Mouse (Mus musculus) heart, embryonic 14.5 days (tissue): ENCODE results near the gene Phf1. TPM values are rescaled to one million over a fixed set of nuclear protein-coding genes. Genes with fewer than 3 reads are reported as not detected.

ENCODE experiments used
- ATAC-seq: fragments of 200-750 bp; cut with Nextera tagmentation; 2 replicates; pipeline ENCODE4 v1.8.0; 2017; ENCODE audit warnings: low read depth, moderate TSS enrichment; ENCODE audit not compliant: insufficient number of reproducible peaks, insufficient read depth, low FRiP score
- H3K27ac ChIP-seq, 2 experiments: fragments of 200-500 bp in 1 of 2; fragments of 300-500 bp in 1 of 2; sonication (generic) in 1 of 2; replicated peaks in 1 of 2; 2 replicates each; pipeline ENCODE4 v1.5.1; 2012 to 2014; ENCODE audit warnings: low read depth in 2 of 2, low read length in 2 of 2, control low read depth in 1 of 2, mild to moderate bottlenecking in 1 of 2, mixed read lengths in 1 of 2; ENCODE audit not compliant: control insufficient read depth in 1 of 2, insufficient read depth in 1 of 2
- H3K27me3 ChIP-seq: fragments of 300-500 bp; sonication (generic); 2 replicates; pipeline ENCODE4 v1.6.1; 2014; ENCODE audit warnings: mild to moderate bottlenecking, low read length, control low read depth; ENCODE audit not compliant: control insufficient read depth, insufficient read depth
- H3K36me3 ChIP-seq: fragments of 300-500 bp; sonication (generic); 2 replicates; pipeline ENCODE4 v1.6.1; 2014; ENCODE audit warnings: mild to moderate bottlenecking, control low read depth, low read length, mixed read lengths; ENCODE audit not compliant: control insufficient read depth, insufficient read depth
- H3K4me1 ChIP-seq, 2 experiments: fragments of 200-500 bp in 1 of 2; fragments of 300-500 bp in 1 of 2; sonication (generic) in 1 of 2; 2 replicates each; pipeline ENCODE4 v1.6.1; 2012 to 2014; ENCODE audit warnings: low read length in 2 of 2, control low read depth in 1 of 2, mixed read lengths in 1 of 2; ENCODE audit not compliant: control insufficient read depth in 2 of 2, insufficient read depth in 2 of 2
- H3K4me2 ChIP-seq: fragments of 300-500 bp; sonication (generic); 2 replicates; pipeline ENCODE4 v1.6.1; 2014; ENCODE audit warnings: mild to moderate bottlenecking, low read length
- H3K4me3 ChIP-seq, 2 experiments: fragments of 200-500 bp in 1 of 2; fragments of 300-500 bp in 1 of 2; sonication (generic) in 1 of 2; 2 replicates each; pipeline ENCODE4 v1.5.1; 2012 to 2014; ENCODE audit warnings: low read length in 2 of 2, mild to moderate bottlenecking in 2 of 2, control low read depth in 1 of 2, low read depth in 1 of 2, moderate library complexity in 1 of 2; ENCODE audit not compliant: control insufficient read depth in 1 of 2, insufficient read depth in 1 of 2
- H3K9ac ChIP-seq: fragments of 300-500 bp; sonication (generic); 2 replicates; pipeline ENCODE4 v1.6.1; 2014; ENCODE audit warnings: mild to moderate bottlenecking, low read length
- H3K9me3 ChIP-seq: fragments of 300-500 bp; sonication (generic); 2 replicates; pipeline ENCODE4 v1.6.1; 2016; ENCODE audit warnings: low read length, control low read depth; ENCODE audit not compliant: control insufficient read depth
- WGBS: fragments of 180-500 bp; shearing (Covaris S2); extraction: QIAGEN DNeasy Blood & Tissue Kit; methylation state at CpG from one replicate; pipeline ENCODE4 v1.1.7; 2014; 5-methylcytosine and 5-hydroxymethylcytosine counted together
- polyA plus RNA-seq: library from polyadenylated mRNA; unstranded; fragments of >200 nt; fragmentation: Nextera tagmentation; extraction: Ambion mirVana; gene quantifications from 2 replicates; pipeline ENCODE4 v1.2.1, GENCODE M21; 2014

Phf1 gene
- polyA plus RNA-seq, 1 experiment from 2014 or later, result 8.0 TPM

GRCm38 (mm10) chr17:26951952-26952877 is 19.4 kb downstream of the Phf1 start:
- ATAC-seq, result no peak
- Histone ChIP-seq H3K4me2 (peak overlapping the region; percentile 68), H3K27ac (peak overlapping the region; percentile 15 to 95; a peak in 3 of 4 replicates), H3K27me3 (no peaks in the 10 kb centered on the region), H3K4me3 (peak overlapping the region; percentile 29 to 33), H3K4me1 (peaks cover 39 to 68% of the 10 kb centered on the region in 2 experiments), H3K9me3 (no peaks in the 10 kb centered on the region), H3K36me3 (peaks cover 14% of the 10 kb centered on the region), H3K9ac (peak overlapping the region; percentile 64)
- 14% methylated on average over 23 of the region's 23 CpGs for WGBS

GRCm38 (mm10) chr17:26953201-26953600 is 20.3 kb downstream of the Phf1 start:
- Histone ChIP-seq H3K4me2 (peak overlapping the region; percentile 68), H3K27me3 (no peaks in the 10 kb centered on the region), H3K9me3 (no peaks in the 10 kb centered on the region), H3K36me3 (peaks cover 24% of the 10 kb centered on the region), H3K9ac (peak overlapping the region; percentile 70), H3K4me3 (peak overlapping the region in 1 of 2 experiments; percentile 23; a peak in 1 of 4 replicates), H3K4me1 (peaks cover 39 to 62% of the 10 kb centered on the region in 2 experiments), H3K27ac (peak overlapping the region; percentile 65 to 95)
- ATAC-seq, result no peak
- WGBS, result 25% methylated on average over 6 of the region's 6 CpGs

- Histone ChIP-seq H3K36me3 (peaks cover 29% of the 10 kb centered on the region), H3K9me3 (no peaks in the 10 kb centered on the region), H3K4me1 (peaks cover 39 to 62% of the 10 kb centered on the region in 2 experiments), H3K27me3 (no peaks in the 10 kb centered on the region), H3K4me2 (peak overlapping the region; percentile 68), H3K4me3 (peak overlapping the region; percentile 23 to 24; a peak in 3 of 4 replicates), H3K27ac (peak overlapping the region; percentile 87 to 95), H3K9ac (peak overlapping the region; percentile 70)
- 21% methylated on average over 12 of the region's 16 CpGs for WGBS
- ATAC-seq, result no peak
Observed at GRCm38 (mm10) chr17:26953726-26954125, 20.9 kb downstream of the Phf1 start.

- Histone ChIP-seq H3K9ac (no peak overlapping the region), H3K4me3 (no peak overlapping the region), H3K4me2 (no peak overlapping the region), H3K36me3 (peaks cover 53% of the 10 kb centered on the region), H3K4me1 (peaks cover 27 to 38% of the 10 kb centered on the region in 2 experiments), H3K27ac (no peak overlapping the region), H3K9me3 (no peaks in the 10 kb centered on the region), H3K27me3 (no peaks in the 10 kb centered on the region)
- 71% methylated on average over 5 of the region's 5 CpGs for WGBS
- no peak for ATAC-seq
Observed at GRCm38 (mm10) chr17:26956309-26956708, 23.5 kb downstream of the Phf1 start.

- no peak overlapping the region for H3K4me2 ChIP-seq
- no peak overlapping the region for H3K4me3 ChIP-seq
- H3K9me3 ChIP-seq, result no peaks in the 10 kb centered on the region
- peaks cover 59% of the 10 kb centered on the region for H3K36me3 ChIP-seq
- no peaks in the 10 kb centered on the region for H3K27me3 ChIP-seq
- ATAC-seq, result no peak
- no peak overlapping the region for H3K9ac ChIP-seq
- H3K4me1 ChIP-seq, result peaks cover 24 to 33% of the 10 kb centered on the region in 2 experiments
- 63% methylated on average over 18 of the region's 18 CpGs for WGBS
- no peak overlapping the region for H3K27ac ChIP-seq
Observed at GRCm38 (mm10) chr17:26956895-26957294, 24.0 kb downstream of the Phf1 start.

- H3K27me3 ChIP-seq, result no peaks in the 10 kb centered on the region
- H3K9me3 ChIP-seq, result no peaks in the 10 kb centered on the region
- no peak overlapping the region for H3K4me2 ChIP-seq
- peaks cover 14 to 23% of the 10 kb centered on the region in 2 experiments for H3K4me1 ChIP-seq
- peaks cover 69% of the 10 kb centered on the region for H3K36me3 ChIP-seq
- no peak overlapping the region for H3K9ac ChIP-seq
- no peak overlapping the region for H3K4me3 ChIP-seq
- WGBS, result 86% methylated on average over 5 of the region's 5 CpGs
- no peak overlapping the region for H3K27ac ChIP-seq
- no peak for ATAC-seq
Observed at GRCm38 (mm10) chr17:26957872-26958271, 25.0 kb downstream of the Phf1 start.

GRCm38 (mm10) chr17:26958880-26959279 is 26.0 kb downstream of the Phf1 start:
- no peak for ATAC-seq
- no peaks in the 10 kb centered on the region for H3K9me3 ChIP-seq

More at GRCm38 (mm10) chr17:26958880-26959279, 26.0 kb downstream of the Phf1 start:
- Histone ChIP-seq H3K4me2 (no peak overlapping the region), H3K27ac (no peak overlapping the region), H3K36me3 (peaks cover 76% of the 10 kb centered on the region), H3K9ac (no peak overlapping the region), H3K4me3 (no peak overlapping the region), H3K4me1 (peaks cover 5 to 13% of the 10 kb centered on the region in 2 experiments), H3K27me3 (no peaks in the 10 kb centered on the region)
- WGBS, result 59% methylated on average over 4 of the region's 5 CpGs
